Mouse (Mus musculus) spleen, adult 2 months (tissue): ENCODE data around the gene Dennd4b. TPM values are rescaled to one million over a fixed set of nuclear protein-coding genes. Genes with fewer than 3 reads are reported as not detected.

Experiments used
- DNase-seq, 2 experiments: peaks; one replicate each; pipeline versions ENCODE4 v3.0.0 to v3.0.0-alpha.2; 2012 to 2021; ENCODE audit warnings: low spot score in 2 of 2, low read depth in 1 of 2
- H3K27ac ChIP-seq: fragments of 200-500 bp; 2 replicates; pipeline ENCODE4 v1.5.1; 2012; ENCODE audit warnings: low read length, inconsistent platforms; ENCODE audit not compliant: insufficient read depth
- H3K27me3 ChIP-seq: fragments of 200-500 bp; 2 replicates; pipeline ENCODE4 v1.6.1; 2012; ENCODE audit warnings: mild to moderate bottlenecking, moderate library complexity, low read length, inconsistent platforms; ENCODE audit not compliant: control insufficient read depth, insufficient read depth
- H3K36me3 ChIP-seq: fragments of 200-500 bp; 2 replicates; pipeline ENCODE4 v1.6.1; 2012; ENCODE audit warnings: mild to moderate bottlenecking, low read length, inconsistent platforms; ENCODE audit not compliant: control insufficient read depth, insufficient read depth
- H3K4me1 ChIP-seq: fragments of 200-500 bp; 2 replicates; pipeline ENCODE4 v1.6.1; 2011; ENCODE audit warnings: inconsistent platforms; ENCODE audit not compliant: control insufficient read depth, insufficient read depth, insufficient read length
- H3K4me3 ChIP-seq: fragments of 200-500 bp; 2 replicates; pipeline ENCODE4 v1.5.1; 2011; ENCODE audit warnings: mild to moderate bottlenecking, inconsistent platforms; ENCODE audit not compliant: insufficient read depth, insufficient read length; ENCODE audit errors: extremely low read depth
- CTCF ChIP-seq: fragments of 200-500 bp; IDR thresholded peaks from 2 replicates; pipeline ENCODE4 v1.5.1; 2011; ENCODE audit warnings: mild to moderate bottlenecking, inconsistent platforms; ENCODE audit not compliant: insufficient read depth, insufficient read length, insufficient replicate concordance; ENCODE audit errors: extremely low read depth
- POLR2A ChIP-seq: fragments of 200-500 bp; IDR thresholded peaks from 2 replicates; pipeline ENCODE4 v1.6.1; 2011; ENCODE audit warnings: low read depth, low read length, inconsistent platforms
- WGBS: fragments of 180-500 bp; shearing (Covaris S2); methylation state at CpG from one replicate; pipeline ENCODE4 v1.1.7; 2018; 5-methylcytosine and 5-hydroxymethylcytosine counted together
- polyA plus RNA-seq: library from polyadenylated mRNA; depleted of rRNA; stranded (reverse); fragments of >200 nt; gene quantifications from 2 replicates; pipeline ENCODE4 v1.2.3, GENCODE M21; 2012

The Dennd4b gene
- polyA plus RNA-seq, 1 experiment = 155 TPM

- under 1% methylated on average over 44 of the region's 47 CpGs for WGBS
- peak; percentile 31; the same call in 1 of the 2 replicates for TF ChIP-seq POLR2A
- no peak for TF ChIP-seq CTCF
- Histone ChIP-seq H3K36me3 (no peaks in the 10 kb centered on the region), H3K27ac (peak within 1 kb of the TSS; percentile 91), H3K4me1 (peaks cover 8% of the 10 kb centered on the region; the same call in 1 of the 2 replicates), H3K27me3 (no peaks in the 10 kb centered on the region), H3K4me3 (peak within 1 kb of the TSS; percentile 85)
- peak; percentile 95 to 100 for DNase-seq
Observed at GRCm38 (mm10) chr3:90292345-90293275, 27.6 kb downstream of the Dennd4b start, which contains the start of gene Gatad2b. TSS of gene Gatad2b (plus strand) at chr3:90293178.

- Histone ChIP-seq H3K27ac (peak overlapping the region; percentile 86), H3K4me3 (peak overlapping the region; percentile 85), H3K4me1 (peaks cover 8% of the 10 kb centered on the region; the same call in 1 of the 2 replicates), H3K27me3 (no peaks in the 10 kb centered on the region), H3K36me3 (no peaks in the 10 kb centered on the region)
- WGBS = 2% methylated on average over 30 of the region's 68 CpGs
- peak in 1 of 2 experiments; percentile 60 for DNase-seq
- TF ChIP-seq POLR2A (no peak), CTCF (no peak)
Observed at GRCm38 (mm10) chr3:90293352-90294063, 28.5 kb downstream of the Dennd4b start.

- 11% methylated on average over 11 of the region's 11 CpGs for WGBS
- no peaks in the 10 kb centered on the region for H3K27me3 ChIP-seq
- TF ChIP-seq POLR2A = no peak
- no peak for TF ChIP-seq CTCF
- no peak for DNase-seq
- H3K27ac ChIP-seq = peak overlapping the region; percentile 64
- H3K4me3 ChIP-seq = peak overlapping the region; percentile 85
- H3K4me1 ChIP-seq = peaks cover 8% of the 10 kb centered on the region; the same call in 1 of the 2 replicates
- H3K36me3 ChIP-seq = no peaks in the 10 kb centered on the region
Observed at GRCm38 (mm10) chr3:90294064-90294440, 29.1 kb downstream of the Dennd4b start.

- Histone ChIP-seq H3K27me3 (no peaks in the 10 kb centered on the region), H3K4me1 (peaks cover 8% of the 10 kb centered on the region; the same call in 1 of the 2 replicates), H3K27ac (no peak overlapping the region), H3K4me3 (no peak overlapping the region), H3K36me3 (no peaks in the 10 kb centered on the region)
- TF ChIP-seq POLR2A = no peak
- TF ChIP-seq CTCF = no peak
- 75% methylated on average over 2 of the region's 2 CpGs for WGBS
- no peak for DNase-seq
Observed at GRCm38 (mm10) chr3:90294651-90295050, 29.7 kb downstream of the Dennd4b start.

GRCm38 (mm10) chr3:90305801-90306200 is 40.8 kb downstream of the Dennd4b start:
- H3K27me3 ChIP-seq = no peaks in the 10 kb centered on the region
- H3K4me1 ChIP-seq = peaks cover 2% of the 10 kb centered on the region; the same call in 1 of the 2 replicates
- DNase-seq = no peak
- 85% methylated on average over 3 of the region's 3 CpGs for WGBS
- no peaks in the 10 kb centered on the region; the same call in 1 of the 2 replicates for H3K36me3 ChIP-seq
- no peak overlapping the region for H3K4me3 ChIP-seq
- no peak overlapping the region for H3K27ac ChIP-seq
- TF ChIP-seq CTCF (no peak), POLR2A (no peak)

- Histone ChIP-seq H3K4me1 (peaks cover 2% of the 10 kb centered on the region; the same call in 1 of the 2 replicates), H3K36me3 (no peaks in the 10 kb centered on the region; the same call in 1 of the 2 replicates), H3K27ac (no peak overlapping the region; the same call in 1 of the 2 replicates), H3K27me3 (no peaks in the 10 kb centered on the region), H3K4me3 (no peak overlapping the region)
- no peak for TF ChIP-seq CTCF
- no peak for TF ChIP-seq POLR2A
- DNase-seq = no peak
Observed at GRCm38 (mm10) chr3:90309589-90309988, 44.6 kb downstream of the Dennd4b start.
